Mouse (Mus musculus) monocyte, adult 5-6 weeks (primary cell): Measurements from ENCODE around the gene Ppil3. TPM values are rescaled to one million over a fixed set of nuclear protein-coding genes. Genes with fewer than 3 reads are reported as not detected.

Source experiments
- ATAC-seq: fragments of 153-309, 156-312 bp; replicated peaks from 2 replicates; pipeline ENCODE4 v1.8.0; 2017; ENCODE audit warnings: mild to moderate bottlenecking; ENCODE audit not compliant: low TSS enrichment, insufficient number of reproducible peaks, severe bottlenecking, poor library complexity, low FRiP score
- total RNA-seq: library from RNA; stranded (forward); fragments of 200-1000, 200-491, 200-594 nt; gene quantifications from 3 replicates; pipeline ENCODE4 v1.2.3, GENCODE M21; 2017

Gene Ppil3
- 59.5 to 80.1 TPM (median 68.3 TPM) in 3 replicates for total RNA-seq

- peak; percentile 96 for ATAC-seq
These were observed at the start of gene Ppil3, which contains the start of gene Nif3l1 for GRCm38 (mm10) chr1:58445143-58445722. Ppil3 (minus strand) TSS chr1:58445486. Nif3l1 (plus strand) TSS chr1:58445151.

GRCm38 (mm10) chr1:58482647-58483046 lies 37.4 kb upstream of the Ppil3 start:
- ATAC-seq = no peak

- no peak for ATAC-seq
These were observed 30.4 kb upstream of the Ppil3 start for GRCm38 (mm10) chr1:58475662-58476061.

- no peak for ATAC-seq
These were observed 20.3 kb upstream of the Ppil3 start for GRCm38 (mm10) chr1:58465561-58465960.

- ATAC-seq = no peak
These were observed 19.8 kb upstream of the Ppil3 start for GRCm38 (mm10) chr1:58465042-58465441.

GRCm38 (mm10) chr1:58463935-58464334 lies 18.6 kb upstream of the Ppil3 start:
- no peak for ATAC-seq

GRCm38 (mm10) chr1:58460566-58460965 lies 15.3 kb upstream of the Ppil3 start:
- ATAC-seq = no peak

- ATAC-seq = no peak
These were observed 13.6 kb upstream of the Ppil3 start for GRCm38 (mm10) chr1:58458867-58459266.

- no peak for ATAC-seq
These were observed 12.9 kb upstream of the Ppil3 start for GRCm38 (mm10) chr1:58458175-58458574.

- no peak for ATAC-seq
These were observed 9.0 kb upstream of the Ppil3 start for GRCm38 (mm10) chr1:58454316-58454715.

GRCm38 (mm10) chr1:58448396-58448795 lies 3.1 kb upstream of the Ppil3 start:
- no peak for ATAC-seq

- ATAC-seq = no peak
These were observed 2.5 kb upstream of the Ppil3 start for GRCm38 (mm10) chr1:58447766-58448165.

GRCm38 (mm10) chr1:58445861-58446260 lies 575 bp upstream of the Ppil3 start:
- ATAC-seq = no peak

- ATAC-seq = no peak
These were observed 595 bp downstream of the Ppil3 start for GRCm38 (mm10) chr1:58444691-58445090.

GRCm38 (mm10) chr1:58424551-58424950 lies 20.7 kb downstream of the Ppil3 start:
- no peak for ATAC-seq

- peak; percentile 87 for ATAC-seq
These were observed 21.7 kb downstream of the Ppil3 start, which contains the start of gene Clk1 for GRCm38 (mm10) chr1:58423371-58424248. Clk1 (minus strand) TSS chr1:58424066.

GRCm38 (mm10) chr1:58422879-58423278 lies 22.4 kb downstream of the Ppil3 start:
- peak; percentile 77 for ATAC-seq

GRCm38 (mm10) chr1:58420961-58421360 lies 24.3 kb downstream of the Ppil3 start:
- no peak for ATAC-seq

GRCm38 (mm10) chr1:58420032-58420431 lies 25.3 kb downstream of the Ppil3 start:
- no peak for ATAC-seq

GRCm38 (mm10) chr1:58416048-58416447 lies 29.2 kb downstream of the Ppil3 start:
- ATAC-seq = 0 out of 2 replicates have a peak, but pooled peaks have one; percentile 48
